Mouse (Mus musculus): ENCODE measurements around the gene Wipf1. TPM values are rescaled to one million over a fixed set of nuclear protein-coding genes. Genes with fewer than 3 reads are reported as not detected.

The Wipf1 gene
- total RNA-seq, 2 experiments from 2014 or later: 14.6 to 16.3 TPM

- DNase-seq (ENCODE audit: low spot score in 2 of 2): no peak
Observed at GRCm38 (mm10) chr2:73470146-73470630, 59.3 kb downstream of the Wipf1 start.

- no peak for DNase-seq (ENCODE audit: low spot score in 2 of 2)
Observed at GRCm38 (mm10) chr2:73469552-73469951, 60.0 kb downstream of the Wipf1 start.

- DNase-seq (ENCODE audit: low spot score in 2 of 2): no peak
Observed at GRCm38 (mm10) chr2:73468993-73469392, 60.5 kb downstream of the Wipf1 start.

- DNase-seq (ENCODE audit: low spot score in 2 of 2): no peak
Observed at GRCm38 (mm10) chr2:73467071-73467851, 62.3 kb downstream of the Wipf1 start.

- no peak for DNase-seq (ENCODE audit: low spot score in 2 of 2)
Observed at GRCm38 (mm10) chr2:73466481-73466880, 63.1 kb downstream of the Wipf1 start.

- no peak for DNase-seq (ENCODE audit: low spot score in 2 of 2)
Observed at GRCm38 (mm10) chr2:73463431-73464194, 65.9 kb downstream of the Wipf1 start.

- DNase-seq (ENCODE audit: low spot score in 2 of 2): no peak
Observed at GRCm38 (mm10) chr2:73462757-73463339, 66.7 kb downstream of the Wipf1 start.

GRCm38 (mm10) chr2:73462265-73462664 is 67.3 kb downstream of the Wipf1 start:
- no peak for DNase-seq (ENCODE audit: low spot score in 2 of 2)

GRCm38 (mm10) chr2:73460168-73460567 is 69.4 kb downstream of the Wipf1 start:
- DNase-seq (ENCODE audit: low spot score in 2 of 2): no peak

GRCm38 (mm10) chr2:73459607-73460153 is 69.9 kb downstream of the Wipf1 start:
- DNase-seq (ENCODE audit: low spot score in 2 of 2): no peak

GRCm38 (mm10) chr2:73456886-73457285 is 72.6 kb downstream of the Wipf1 start:
- no peak for DNase-seq (ENCODE audit: low spot score in 2 of 2)

- DNase-seq (ENCODE audit: low spot score in 2 of 2): no peak
Observed at GRCm38 (mm10) chr2:73456154-73456553, 73.4 kb downstream of the Wipf1 start.

- DNase-seq (ENCODE audit: low spot score in 2 of 2): no peak
Observed at GRCm38 (mm10) chr2:73455541-73455940, 74.0 kb downstream of the Wipf1 start.

- DNase-seq (ENCODE audit: low spot score in 2 of 2): no peak
Observed at GRCm38 (mm10) chr2:73454682-73455081, 74.9 kb downstream of the Wipf1 start.

GRCm38 (mm10) chr2:73454186-73454585 is 75.3 kb downstream of the Wipf1 start:
- DNase-seq (ENCODE audit: low spot score in 2 of 2): no peak

GRCm38 (mm10) chr2:73453717-73454116 is 75.8 kb downstream of the Wipf1 start:
- no peak for DNase-seq (ENCODE audit: low spot score in 2 of 2)

GRCm38 (mm10) chr2:73453085-73453484 is 76.4 kb downstream of the Wipf1 start:
- DNase-seq (ENCODE audit: low spot score in 2 of 2): no peak

- DNase-seq (ENCODE audit: low spot score in 2 of 2): no peak
Observed at GRCm38 (mm10) chr2:73452556-73452955, 77.0 kb downstream of the Wipf1 start.

- DNase-seq (ENCODE audit: low spot score in 2 of 2): no peak
Observed at GRCm38 (mm10) chr2:73451541-73451940, 78.0 kb downstream of the Wipf1 start.

- DNase-seq (ENCODE audit: low spot score in 2 of 2): no peak
Observed at GRCm38 (mm10) chr2:73450172-73450715, 79.3 kb downstream of the Wipf1 start.

- no peak for DNase-seq (ENCODE audit: low spot score in 2 of 2)
Observed at GRCm38 (mm10) chr2:73443985-73444384, 85.5 kb downstream of the Wipf1 start.

Measured in adrenal gland, adult 18-20 months (tissue).